Mouse (Mus musculus) cortical plate, adult 2 months (tissue): ENCODE results near the gene Pex13.

Experiments
- CTCF ChIP-seq: fragments of 200-500 bp; IDR thresholded peaks from 2 replicates; pipeline ENCODE4 v1.5.1; 2011; ENCODE audit warnings: mild to moderate bottlenecking, control low read depth, low read length; ENCODE audit not compliant: insufficient read depth; ENCODE audit errors: extremely low read depth
- POLR2A ChIP-seq: fragments of 200-500 bp; IDR thresholded peaks from 2 replicates; pipeline ENCODE4 v1.6.1; 2011; ENCODE audit warnings: mild to moderate bottlenecking, low read length, control low read depth; ENCODE audit not compliant: insufficient read depth; ENCODE audit errors: extremely low read depth

DNA sequence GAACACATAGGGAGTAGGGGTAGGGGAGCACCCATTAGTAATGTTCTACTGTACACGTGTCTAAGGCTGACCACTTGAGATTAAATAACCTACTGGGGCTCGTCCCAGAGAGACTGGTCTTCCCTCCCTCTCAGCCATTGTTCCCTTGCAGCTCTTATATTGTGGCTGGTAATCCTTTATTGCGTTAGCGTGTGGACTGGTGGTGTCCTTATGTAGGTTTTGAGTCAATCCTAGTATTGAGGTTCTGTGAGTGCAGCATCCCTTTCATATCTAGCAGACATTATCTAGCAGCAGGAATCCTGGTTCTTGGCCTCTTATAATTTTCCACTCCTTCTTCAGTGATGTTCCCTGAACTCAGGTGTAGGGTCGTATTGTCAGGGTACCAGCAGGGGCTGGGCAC lies 20.9 kb upstream of the Pex13 start:
- TF ChIP-seq CTCF (no peak), POLR2A (no peak)
